Mouse (Mus musculus) right cerebral cortex, adult 18-20 months (tissue): Measurements from ENCODE around the gene Zfp280d.

Experiments used
- DNase-seq: peaks from one replicate; pipeline ENCODE4 v3.0.0; 2022; ENCODE audit warnings: mixed read lengths

The Zfp280d gene

GRCm38 (mm10) chr9:72274677-72275076 lies at the start of gene Zfp280d:
Zfp280d (plus strand) TSS chr9:72274860.
- DNase-seq: peak; percentile 93

GRCm38 (mm10) chr9:72226536-72226935 lies 48.1 kb upstream of the Zfp280d start:
- no peak for DNase-seq

- no peak for DNase-seq
These were observed 22.0 kb upstream of the Zfp280d start for GRCm38 (mm10) chr9:72252656-72253055.

GRCm38 (mm10) chr9:72255227-72255626 lies 19.4 kb upstream of the Zfp280d start:
- no peak for DNase-seq

- no peak for DNase-seq
These were observed 18.0 kb upstream of the Zfp280d start for GRCm38 (mm10) chr9:72256646-72257045.

- DNase-seq: no peak
These were observed 14.3 kb upstream of the Zfp280d start for GRCm38 (mm10) chr9:72260337-72260736.

- no peak for DNase-seq
These were observed 9.8 kb upstream of the Zfp280d start for GRCm38 (mm10) chr9:72264859-72265258.

GRCm38 (mm10) chr9:72270146-72270545 lies 4.5 kb upstream of the Zfp280d start:
- peak; percentile 11 for DNase-seq

- DNase-seq: no peak
These were observed 832 bp upstream of the Zfp280d start for GRCm38 (mm10) chr9:72273646-72274410.

GRCm38 (mm10) chr9:72275101-72275978 lies 680 bp downstream of the Zfp280d start:
- DNase-seq: peak; percentile 44

- DNase-seq: no peak
These were observed 1.4 kb downstream of the Zfp280d start for GRCm38 (mm10) chr9:72275979-72276500.

- DNase-seq: no peak
These were observed 2.3 kb downstream of the Zfp280d start for GRCm38 (mm10) chr9:72276941-72277340.

- no peak for DNase-seq
These were observed 5.3 kb downstream of the Zfp280d start for GRCm38 (mm10) chr9:72279943-72280342.

- no peak for DNase-seq
These were observed 13.0 kb downstream of the Zfp280d start for GRCm38 (mm10) chr9:72287696-72288095.

GRCm38 (mm10) chr9:72288210-72288609 lies 13.6 kb downstream of the Zfp280d start:
- DNase-seq: no peak

- DNase-seq: no peak
These were observed 14.4 kb downstream of the Zfp280d start for GRCm38 (mm10) chr9:72289094-72289493.

- DNase-seq: no peak
These were observed 19.4 kb downstream of the Zfp280d start for GRCm38 (mm10) chr9:72294076-72294475.

GRCm38 (mm10) chr9:72309765-72310164 lies 35.1 kb downstream of the Zfp280d start:
- DNase-seq: no peak

GRCm38 (mm10) chr9:72333221-72333620 lies 58.6 kb downstream of the Zfp280d start:
- no peak for DNase-seq

GRCm38 (mm10) chr9:72336069-72336468 lies 61.4 kb downstream of the Zfp280d start:
- no peak for DNase-seq

- no peak for DNase-seq
These were observed 64.5 kb downstream of the Zfp280d start for GRCm38 (mm10) chr9:72339119-72339518.

- DNase-seq: no peak
These were observed 69.2 kb downstream of the Zfp280d start for GRCm38 (mm10) chr9:72343844-72344243.

- DNase-seq: no peak
These were observed 97.7 kb downstream of the Zfp280d start for GRCm38 (mm10) chr9:72372359-72372758.

GRCm38 (mm10) chr9:72374074-72374473 lies 99.4 kb downstream of the Zfp280d start:
- no peak for DNase-seq
